Mouse (Mus musculus) embryonic stem cell, embryonic (primary cell): ENCODE results near the gene Hes3.

Experiments
- CTCF ChIA-PET, 4 experiments: fragments of 300-600 bp in 2 of 4; fragments of 350-600 bp in 2 of 4; sonication (Branson Sonifier 250); formaldehyde crosslinking; loops; one replicate each; lab custom pipeline; 2022; ENCODE audit warnings: inconsistent platforms in 2 of 4; lab: Charles Lee
- POLR2A ChIA-PET, 4 experiments: fragments of 300-600 bp in 2 of 4; fragments of 350-600 bp in 2 of 4; sonication (Branson Sonifier 250); formaldehyde crosslinking; loops; one replicate each; lab custom pipeline; 2022; ENCODE audit warnings: antibody characterized with exemption in 4 of 4, inconsistent platforms in 1 of 4; lab: Charles Lee

The Hes3 gene

GRCm38 (mm10) chr4:152264177-152264530 is 27.3 kb downstream of the Hes3 start:
- ChIA-PET POLR2A (interaction anchor here in 2 of 4 experiments (0.5 to 2.6 kb wide), 6 partner anchors 9 to 1157 kb away, joined by 3 to 11 read pairs (median 3); partner anchors contain the start of gene Kcnab2 (in 1 of the 2)), CTCF (interaction anchor here in 2 of 4 experiments (0.8 to 6.4 kb wide), 5 partner anchors 8 to 94 kb away, joined by 3 to 50 read pairs (median 3); partner anchors contain the start of gene Gpr153 (in 1 of the 2))

DNA sequence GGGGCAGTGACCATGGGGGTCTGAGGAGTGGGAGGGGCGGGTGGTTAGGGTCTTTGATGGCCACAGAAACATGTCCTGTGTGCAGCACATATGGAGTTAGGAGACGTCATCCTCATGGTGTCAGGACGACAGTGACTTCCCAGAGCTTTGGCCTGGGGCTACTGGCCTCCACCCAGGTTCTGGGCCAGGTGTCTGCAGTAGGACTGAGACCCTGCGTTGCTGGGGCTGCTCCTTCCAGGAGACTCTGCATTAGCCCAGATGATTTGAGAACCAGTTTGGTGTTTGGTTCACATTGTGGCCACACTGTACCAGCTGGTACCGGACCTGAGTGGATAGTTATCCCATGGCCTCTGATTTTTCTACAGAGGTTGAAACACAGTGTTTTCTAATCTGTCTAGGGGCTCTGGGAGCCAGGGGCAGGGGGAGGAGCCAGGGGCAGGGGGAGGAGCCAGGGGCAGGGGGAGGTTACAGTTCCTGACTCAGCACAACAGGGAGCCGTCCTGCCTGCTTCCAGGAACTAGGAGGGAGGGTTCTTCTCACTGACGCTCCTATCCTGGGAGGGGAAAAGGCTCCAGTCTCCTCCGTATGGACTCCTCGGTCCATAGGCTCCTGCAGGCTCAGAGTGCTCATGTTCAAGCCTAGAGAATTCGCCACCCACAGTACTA is 27.8 kb downstream of the Hes3 start:
- POLR2A ChIA-PET: interaction anchor here in 3 of 4 experiments (0.6 to 2.6 kb wide), 17 partner anchors 9 to 1237 kb away, joined by 3 to 11 read pairs (median 3); partner anchors contain the start of genes Acot7 (in 1 of the 3), Icmt (in 1 of the 3) and Kcnab2 (in 1 of the 3)
- CTCF ChIA-PET: interaction anchor here in 2 of 4 experiments (0.8 to 6.4 kb wide), 12 partner anchors 9 to 171 kb away, joined by 3 to 50 read pairs (median 4); partner anchors contain the start of gene Gpr153 (in 1 of the 2)

GRCm38 (mm10) chr4:152263089-152263488 is 28.4 kb downstream of the Hes3 start:
- ChIA-PET CTCF (interaction anchor here (0.5 to 6.4 kb wide), 15 partner anchors 12 to 172 kb away, joined by 3 to 50 read pairs (median 5); partner anchors contain the start of gene Gpr153 (in 1 of the 4)), POLR2A (interaction anchor here in 3 of 4 experiments (0.6 to 2.6 kb wide), 20 partner anchors 9 to 1237 kb away, joined by 3 to 11 read pairs (median 3); partner anchors contain the start of genes Acot7 (in 1 of the 3), Gpr153 (in 1 of the 3), Icmt (in 1 of the 3) and Kcnab2 (in 1 of the 3))

- ChIA-PET POLR2A (interaction anchor here in 3 of 4 experiments (0.7 to 2.6 kb wide), 18 partner anchors 8 to 252 kb away, joined by 3 to 11 read pairs (median 4); partner anchors contain the start of genes Acot7 (in 1 of the 3), Gpr153 (in 1 of the 3), Icmt (in 1 of the 3) and Kcnab2 (in 1 of the 3)), CTCF (interaction anchor here in 3 of 4 experiments (0.6 to 6.4 kb wide), 18 partner anchors 9 to 269 kb away, joined by 3 to 50 read pairs (median 5); partner anchors contain the start of gene Gpr153 (in 1 of the 3))
Measured at GRCm38 (mm10) chr4:152262187-152262586, 29.3 kb downstream of the Hes3 start.

DNA sequence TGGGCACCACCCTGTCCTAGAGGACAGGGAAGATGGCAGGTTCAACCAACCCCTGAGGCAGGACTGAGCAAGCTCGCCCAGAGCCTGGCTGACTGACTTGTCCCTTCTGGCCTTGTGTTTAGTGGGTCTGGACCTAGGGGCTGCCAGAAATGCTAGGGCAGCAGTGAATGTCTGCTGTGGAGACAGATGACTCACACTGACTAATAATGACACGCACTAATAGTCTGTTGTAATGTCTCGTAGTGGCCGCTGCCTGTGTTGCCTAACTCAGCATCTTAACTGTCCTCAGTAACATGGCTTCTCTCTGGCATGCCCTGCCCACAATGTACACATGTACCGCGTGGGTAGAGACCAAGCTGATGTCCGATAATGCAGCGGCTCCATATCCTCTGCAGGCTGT is 31.0 kb downstream of the Hes3 start:
- ChIA-PET POLR2A (no interaction called here), CTCF (interaction anchor here in 3 of 4 experiments (0.7 to 6.4 kb wide), 4 partner anchors 14 to 174 kb away, joined by 4 to 50 read pairs (median 14); partner anchors contain the start of gene Gpr153 (in 1 of the 3))

DNA sequence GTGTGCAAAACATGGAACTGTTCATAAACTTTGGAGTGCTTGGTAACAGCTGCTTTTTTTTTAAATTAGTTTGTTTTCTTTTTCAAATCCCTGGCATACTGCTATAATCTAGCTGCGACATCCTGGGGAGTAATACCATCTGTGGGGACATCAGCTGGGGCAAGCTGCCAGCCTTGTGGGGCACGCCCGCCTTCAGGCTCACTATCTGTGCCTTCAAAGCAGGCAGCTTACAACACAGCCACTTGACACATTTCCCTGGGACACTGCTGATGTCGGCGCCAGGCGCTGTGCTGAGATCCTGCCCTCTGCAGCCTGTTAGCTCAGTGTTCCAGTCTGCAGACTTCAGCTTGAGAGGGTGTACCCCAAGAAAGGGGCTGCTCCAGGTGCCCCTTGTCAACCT is 34.4 kb downstream of the Hes3 start:
- ChIA-PET POLR2A (interaction anchor here in 2 of 4 experiments (0.6 to 1.3 kb wide), 2 partner anchors 18 to 72 kb away, joined by 3 read pairs; no protein-coding TSS in a partner anchor), CTCF (interaction anchor here in 1 of 4 experiments (1.4 kb wide), 1 partner anchor 43 kb away, joined by 4 read pairs; no protein-coding TSS in a partner anchor)

DNA sequence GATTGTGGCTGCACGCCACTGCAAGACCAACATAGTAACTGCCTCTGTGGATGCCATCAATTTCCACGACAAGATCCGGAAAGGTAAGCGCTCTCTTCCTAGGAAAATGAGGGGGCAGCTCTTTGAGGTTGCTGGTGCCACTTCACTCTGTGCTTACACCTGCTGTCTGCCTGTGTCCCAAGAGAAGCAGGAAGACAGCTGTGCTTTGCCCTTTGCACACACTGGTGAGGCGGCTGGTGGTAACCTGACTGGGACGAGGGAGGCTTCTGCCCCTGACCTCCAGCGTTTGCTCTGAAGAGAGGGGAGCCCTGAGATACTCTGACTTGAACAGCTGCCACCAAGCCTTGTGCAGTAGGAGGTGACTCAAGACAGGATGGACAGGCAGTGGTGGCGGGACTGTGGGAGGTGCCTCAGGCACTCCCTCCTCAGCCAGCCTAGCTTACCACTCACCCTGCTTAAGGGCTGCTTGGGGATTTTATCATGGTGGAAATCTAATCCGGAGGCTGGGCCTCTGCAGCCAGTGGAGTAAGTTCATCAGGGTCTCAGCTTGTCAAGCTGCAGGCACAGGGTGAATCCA is 38.2 kb downstream of the Hes3 start:
- ChIA-PET CTCF (interaction anchor here in 3 of 4 experiments (0.7 to 1.8 kb wide), 7 partner anchors 9 to 113 kb away, joined by 3 to 10 read pairs (median 3); no protein-coding TSS in a partner anchor), POLR2A (interaction anchor here in 2 of 4 experiments (1.0 to 2.9 kb wide), 3 partner anchors 10 to 68 kb away, joined by 3 to 11 read pairs (median 4); no protein-coding TSS in a partner anchor)

DNA sequence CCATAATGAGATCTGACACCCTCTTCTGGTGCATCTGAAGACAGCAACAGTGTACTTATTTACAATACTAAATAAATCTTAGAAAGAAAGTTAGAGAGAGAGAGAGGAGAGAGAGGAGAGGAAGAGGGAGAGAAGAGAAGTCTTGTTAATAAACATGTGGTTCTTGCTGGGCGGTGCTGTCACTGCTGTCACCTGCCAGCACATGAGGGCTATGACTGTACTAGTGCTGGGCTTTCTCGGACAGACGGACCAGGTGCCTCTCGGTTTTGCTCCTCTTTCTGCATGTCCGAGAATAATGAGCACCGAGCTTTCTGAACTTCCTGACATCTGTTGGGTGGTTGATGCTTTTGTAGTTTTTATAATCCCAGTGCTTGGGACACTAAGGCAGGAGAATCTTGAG is 40.8 kb downstream of the Hes3 start:
- ChIA-PET CTCF (interaction anchor here in 2 of 4 experiments (0.6 to 0.9 kb wide), 2 partner anchors 38 to 78 kb away, joined by 3 read pairs; no protein-coding TSS in a partner anchor), POLR2A (interaction anchor here in 1 of 4 experiments (1.0 to 1.3 kb wide), 3 partner anchors 9 to 22 kb away, joined by 3 read pairs; no protein-coding TSS in a partner anchor)

DNA sequence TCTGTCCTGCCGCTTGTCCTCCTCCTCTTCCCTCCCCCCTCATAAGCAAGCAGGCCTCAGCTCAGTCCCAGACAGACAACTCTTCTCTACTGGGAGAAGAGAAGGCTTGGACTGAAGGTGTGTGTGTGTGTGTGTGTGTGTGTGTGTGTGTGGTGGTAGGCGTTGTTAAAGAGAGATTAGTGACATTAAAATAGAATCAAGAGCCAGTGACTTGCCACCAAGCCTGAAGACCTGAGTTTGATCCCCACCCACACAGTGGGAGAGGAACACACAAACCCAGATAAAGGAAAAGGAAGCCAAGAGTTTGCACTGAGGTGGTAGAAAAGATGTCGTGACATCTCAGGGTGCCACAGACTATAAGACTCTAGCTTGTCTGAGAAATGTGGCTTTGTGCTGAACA is 44.3 kb downstream of the Hes3 start:
- POLR2A ChIA-PET: no interaction called here
- CTCF ChIA-PET: interaction anchor here in 2 of 4 experiments (1.2 to 1.8 kb wide), 2 partner anchors 11 to 35 kb away, joined by 3 to 6 read pairs; no protein-coding TSS in a partner anchor

- ChIA-PET CTCF (no interaction called here), POLR2A (no interaction called here)
Measured at GRCm38 (mm10) chr4:152246011-152246410, 45.5 kb downstream of the Hes3 start.

GRCm38 (mm10) chr4:152244545-152245522 is 46.6 kb downstream of the Hes3 start:
- ChIA-PET CTCF (no interaction called here), POLR2A (interaction anchor here in 1 of 4 experiments (0.5 kb wide), 1 partner anchor 57 kb away, joined by 4 read pairs; no protein-coding TSS in a partner anchor)

- ChIA-PET CTCF (no interaction called here), POLR2A (no interaction called here)
Measured at GRCm38 (mm10) chr4:152243969-152244368, 47.5 kb downstream of the Hes3 start.

GRCm38 (mm10) chr4:152243241-152243891 is 48.1 kb downstream of the Hes3 start:
- CTCF ChIA-PET: no interaction called here

GRCm38 (mm10) chr4:152239974-152240373 is 51.5 kb downstream of the Hes3 start:
- ChIA-PET CTCF (interaction anchor here in 2 of 4 experiments (0.6 to 1.5 kb wide), 3 partner anchors 27 to 675 kb away, joined by 3 read pairs; no protein-coding TSS in a partner anchor), POLR2A (interaction anchor here in 2 of 4 experiments (0.9 to 1.5 kb wide), 4 partner anchors 10 to 46 kb away, joined by 3 to 4 read pairs (median 3); no protein-coding TSS in a partner anchor)

More at GRCm38 (mm10) chr4:152243241-152243891, 48.1 kb downstream of the Hes3 start:
- POLR2A ChIA-PET: interaction anchor here in 1 of 4 experiments (2.0 kb wide), 1 partner anchor 11 kb away, joined by 4 read pairs; no protein-coding TSS in a partner anchor
